In the genomic region with DNA sequence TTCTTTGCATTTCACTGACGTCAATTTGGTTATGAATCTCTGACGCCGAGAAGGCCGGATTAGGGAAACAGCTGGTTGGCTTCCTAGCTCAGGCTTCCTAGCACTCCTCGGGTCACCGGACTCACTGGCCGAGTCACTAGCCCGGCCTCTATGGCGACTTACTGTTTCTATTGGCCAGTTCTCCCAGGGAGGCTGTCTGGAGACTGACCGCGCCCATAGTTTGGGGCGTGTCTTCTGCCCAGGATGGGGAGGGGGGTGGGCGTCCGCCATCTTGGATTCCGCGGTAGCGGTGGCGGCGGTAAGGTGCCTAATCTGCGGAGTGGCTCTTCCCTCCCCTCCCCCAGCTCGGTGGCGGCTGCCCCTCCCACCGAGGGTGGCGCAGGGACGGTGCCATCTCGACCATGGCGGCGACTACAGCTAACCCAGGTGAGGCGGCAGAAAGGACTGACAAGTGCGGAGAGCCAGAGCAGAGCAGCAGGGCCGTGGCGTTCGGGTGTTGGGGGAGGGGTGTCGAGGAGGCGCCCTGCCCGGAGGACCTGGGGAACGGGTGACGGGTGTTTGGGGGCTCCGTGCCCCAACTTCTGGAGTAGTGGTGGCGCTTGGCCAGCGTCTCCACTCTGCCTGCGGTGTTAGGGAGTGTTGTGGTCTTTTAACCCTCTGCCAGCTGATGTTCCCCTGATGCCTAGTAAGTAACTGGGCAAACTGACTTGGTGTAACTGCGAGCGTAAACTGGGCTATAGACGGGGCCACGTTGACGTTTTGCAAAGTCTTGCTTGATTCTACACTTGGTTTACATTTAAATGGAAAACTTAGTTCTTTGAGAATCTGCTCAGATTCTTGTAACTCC, we compare ENCODE assay signal across 8 mouse cellular contexts. TPM values are rescaled to one million over a fixed set of nuclear protein-coding genes. Genes with fewer than 3 reads are reported as not detected.
DNase-seq lines count a peak whose midpoint lies in the region; ATAC-seq and TF ChIP-seq lines count a peak whose summit lies in the region.

A gene (plus strand): TSS at position 253 of the 847 bp plus-strand sequence.

- H3K9ac ChIP-seq in heart, embryonic 11.5 days (ENCODE audit: low read depth, low read length), result peak within 1 kb of the TSS; percentile 86
- peak within 1 kb of the TSS; percentile 89 for H3K9ac ChIP-seq in kidney, embryonic 16.5 days (replicated peaks; ENCODE audit: low read length)
- H3K9ac ChIP-seq in liver, adult 2 months (ENCODE audit: low read depth, low read length), result peak within 1 kb of the TSS; percentile 99

- H3K79me2 ChIP-seq in C2C12 (ENCODE audit: control insufficient read depth, insufficient read depth) (peaks cover 51% of the 10 kb centered on the region), myocyte (ENCODE audit: control insufficient read depth, insufficient read depth) (peaks cover 51% of the 10 kb centered on the region)
- H3K79me2 ChIP-seq in liver, adult 2 months (ENCODE audit: control insufficient read depth, insufficient read depth, low read length), result peaks cover 32% of the 10 kb centered on the region

- TF ChIP-seq CTCF in C2C12 (IDR thresholded peaks at IDR 0.05; ENCODE audit: control insufficient read depth, insufficient read depth, insufficient read length), result no peak
- no peak for TF ChIP-seq CTCF in brain, embryonic 14.5 days (IDR thresholded peaks at IDR 0.05; ENCODE audit: borderline replicate concordance, extremely low read depth, insufficient read depth, insufficient read length)
- 0 out of 2 replicates have a peak, but pooled peaks have one; percentile 3 for TF ChIP-seq CTCF in liver, adult 2 months (IDR thresholded peaks at IDR 0.05; ENCODE audit: low read depth, low read length)

- H3K79me3 ChIP-seq in C2C12 (ENCODE audit: low read depth), result peaks cover 37% of the 10 kb centered on the region

- peaks cover 18% of the 10 kb centered on the region for H3K36me3 ChIP-seq in C2C12 (ENCODE audit: control insufficient read depth, insufficient read depth)
- peaks cover 29% of the 10 kb centered on the region for H3K36me3 ChIP-seq in erythroblast, embryonic 14.5 days (ENCODE audit: control insufficient read depth)
- H3K36me3 ChIP-seq in heart, embryonic 11.5 days (ENCODE audit: control insufficient read depth, insufficient read depth, low read length), result peaks cover 5% of the 10 kb centered on the region; the same call in 1 of the 2 replicates
- peaks cover 11% of the 10 kb centered on the region; the same call in 1 of the 2 replicates for H3K36me3 ChIP-seq in kidney, embryonic 16.5 days (ENCODE audit: insufficient read depth, low read length)
- peaks cover 15% of the 10 kb centered on the region for H3K36me3 ChIP-seq in liver, adult 2 months (ENCODE audit: control insufficient read depth, insufficient read depth, low read length)
- peaks cover 13% of the 10 kb centered on the region for H3K36me3 ChIP-seq in myocyte (ENCODE audit: control insufficient read depth, insufficient read depth)
- H3K36me3 ChIP-seq in splenic B cell, adult 2 months (ENCODE audit: control insufficient read depth, insufficient read depth, low read length, poor library complexity, severe bottlenecking), result no peaks in the 10 kb centered on the region

- no peaks in the 10 kb centered on the region for H3K9me3 ChIP-seq in erythroblast, embryonic 14.5 days (ENCODE audit: control insufficient read depth, low read length)
- no peaks in the 10 kb centered on the region for H3K9me3 ChIP-seq in heart, embryonic 11.5 days (replicated peaks; ENCODE audit: control insufficient read depth, low read length)
- no peaks in the 10 kb centered on the region for H3K9me3 ChIP-seq in kidney, embryonic 16.5 days (ENCODE audit: low read length)

- H3K27me3 ChIP-seq in C2C12 (ENCODE audit: control insufficient read depth, insufficient read depth, insufficient read length) (no peaks in the 10 kb centered on the region), myocyte (ENCODE audit: control insufficient read depth, insufficient read depth, insufficient read length) (no peaks in the 10 kb centered on the region)
- H3K27me3 ChIP-seq in erythroblast, embryonic 14.5 days (ENCODE audit: control insufficient read depth), result peaks cover 10% of the 10 kb centered on the region
- no peaks in the 10 kb centered on the region for H3K27me3 ChIP-seq in heart, embryonic 11.5 days (ENCODE audit: control insufficient read depth, insufficient read depth, low read length)
- H3K27me3 ChIP-seq in kidney, embryonic 16.5 days (ENCODE audit: insufficient read depth, low read length), result no peaks in the 10 kb centered on the region
- H3K27me3 ChIP-seq in liver, adult 2 months (ENCODE audit: control insufficient read depth, insufficient read depth, low read length), result no peaks in the 10 kb centered on the region
- H3K27me3 ChIP-seq in splenic B cell, adult 2 months (ENCODE audit: control insufficient read depth, insufficient read depth, low read length, poor library complexity, severe bottlenecking), result no peaks in the 10 kb centered on the region

- peak within 1 kb of the TSS; percentile 83 for H3K27ac ChIP-seq in heart, embryonic 11.5 days (ENCODE audit: low read depth, low read length)
- peak within 1 kb of the TSS; percentile 84 for H3K27ac ChIP-seq in kidney, embryonic 16.5 days (ENCODE audit: low read length)
- H3K27ac ChIP-seq in liver, adult 2 months (replicated peaks; ENCODE audit: insufficient read depth, low read depth, low read length), result peak within 1 kb of the TSS; percentile 100

- H3ac ChIP-seq in C2C12 (ENCODE audit: control insufficient read depth, insufficient read length, low read depth), result peak within 1 kb of the TSS; percentile 75
- peak within 1 kb of the TSS; percentile 8 for H3ac ChIP-seq in myocyte (ENCODE audit: control insufficient read depth, insufficient read length)

- H3K4me2 ChIP-seq in heart, embryonic 11.5 days, result peak within 1 kb of the TSS; percentile 91
- H3K4me2 ChIP-seq in kidney, embryonic 16.5 days (replicated peaks; ENCODE audit: low read depth, low read length), result peak within 1 kb of the TSS; percentile 92
- H3K4me2 ChIP-seq in myocyte (ENCODE audit: low read depth), result peak within 1 kb of the TSS; percentile 87

- peaks cover 39% of the 10 kb centered on the region for H3K4me1 ChIP-seq in erythroblast, embryonic 14.5 days (ENCODE audit: control insufficient read depth)
- 0 out of 2 replicates have a peak, but pooled peaks cover 3% of the 10 kb centered on the region for H3K4me1 ChIP-seq in heart, embryonic 11.5 days (ENCODE audit: control insufficient read depth, insufficient read depth, low read length)
- H3K4me1 ChIP-seq in kidney, embryonic 16.5 days (ENCODE audit: insufficient read depth, low read length), result peaks cover 10% of the 10 kb centered on the region; the same call in 1 of the 2 replicates
- peaks cover 17% of the 10 kb centered on the region for H3K4me1 ChIP-seq in liver, adult 2 months (ENCODE audit: control insufficient read depth, insufficient read depth, low read length)

- H3K4me3 ChIP-seq in C2C12 (ENCODE audit: insufficient read depth, poor library complexity, severe bottlenecking), result peak within 1 kb of the TSS; percentile 87
- peak within 1 kb of the TSS; percentile 70 for H3K4me3 ChIP-seq in erythroblast, embryonic 14.5 days (replicated peaks)
- H3K4me3 ChIP-seq in heart, embryonic 11.5 days (ENCODE audit: low read depth, low read length), result peak within 1 kb of the TSS; percentile 94
- H3K4me3 ChIP-seq in kidney, embryonic 16.5 days (ENCODE audit: low read length), result peak within 1 kb of the TSS; percentile 93
- peak within 1 kb of the TSS; percentile 99 for H3K4me3 ChIP-seq in liver, adult 2 months (ENCODE audit: insufficient read depth, low read depth, low read length)
- H3K4me3 ChIP-seq in myocyte, result peak within 1 kb of the TSS; percentile 83

- under 1% methylated on average over 47 of the region's 47 CpGs for WGBS in heart, embryonic 11.5 days (ENCODE audit: insufficient replicate concordance)
- under 1% methylated on average over 46 of the region's 47 CpGs for WGBS in kidney, embryonic 16.5 days
- WGBS in liver, adult 2 months, result under 1% methylated on average over 47 of the region's 47 CpGs

- ATAC-seq in heart, embryonic 11.5 days (replicated peaks; ENCODE audit: insufficient number of reproducible peaks, low FRiP score, low TSS enrichment), result peak; percentile 98
- peak; percentile 100 for ATAC-seq in kidney, embryonic 16.5 days (ENCODE audit: low FRiP score, low TSS enrichment)

- DNase-seq in brain, embryonic 14.5 days (ENCODE audit: low read depth), result peak; percentile 98
- peak; percentile 98 for DNase-seq in liver, adult 2 months (ENCODE audit: extremely low read depth, low read depth, low spot score)
- peak; percentile 97 for DNase-seq in splenic B cell, adult 2 months (ENCODE audit: low read depth, low spot score)

- TF ChIP-seq POLR2A in brain, embryonic 14.5 days (IDR thresholded peaks at IDR 0.05; ENCODE audit: borderline replicate concordance, extremely low read depth, insufficient read depth, insufficient read length, poor library complexity, severe bottlenecking), result peak; percentile 80; the same call in 1 of the 2 replicates
- peak; percentile 88 for TF ChIP-seq POLR2A in liver, adult 2 months (IDR thresholded peaks at IDR 0.05; ENCODE audit: extremely low read depth, insufficient read depth, low read length)
- TF ChIP-seq POLR2A in myocyte (IDR thresholded peaks at IDR 0.05; ENCODE audit: insufficient read length, low read depth), result peak; percentile 88

TF ChIP-seq in C2C12, 6 proteins besides CTCF, POLR2A, EP300 and RAD21 (continues in another document):
- TF ChIP-seq MYOG (IDR thresholded peaks at IDR 0.05; ENCODE audit: control insufficient read depth, extremely low read depth, insufficient read length), result no peak
- TF ChIP-seq MYOD1 (IDR thresholded peaks at IDR 0.05; ENCODE audit: control insufficient read depth, insufficient read length, low read depth), result no peak
- peak; percentile 58 for TF ChIP-seq MAX (IDR thresholded peaks at IDR 0.05)
- no peak for TF ChIP-seq FOSL1 (IDR thresholded peaks at IDR 0.05; ENCODE audit: insufficient read depth, low read length, poor library complexity, severe bottlenecking)
- TF ChIP-seq CEBPB (IDR thresholded peaks at IDR 0.05; ENCODE audit: low read depth), result no peak

TF ChIP-seq in myocyte, 11 proteins besides CTCF, POLR2A, EP300 and RAD21 (continues in another document):
- no peak for TF ChIP-seq CEBPB (IDR thresholded peaks at IDR 0.05; ENCODE audit: insufficient read depth, poor library complexity, severe bottlenecking)
- no peak for TF ChIP-seq TCF3 (IDR thresholded peaks at IDR 0.05; ENCODE audit: insufficient read length, low read depth)
- TF ChIP-seq MYOG (IDR thresholded peaks at IDR 0.05; ENCODE audit: control insufficient read depth in 1 of 3, insufficient read depth in 1 of 3, insufficient read length in 2 of 3, low read depth in 2 of 3), result peak in 2 of 3 experiments; percentile 48 to 64

RNA-seq across cellular contexts. Expression of the gene that starts here (rescaled TPM):
- polyA plus RNA-seq in C2C12 (2012; fragmentation: generic; extraction: Trizol), result 13.6 TPM
- 31.6 and 36.6 TPM in 2 replicates for polyA plus RNA-seq in brain, embryonic 14.5 days (2012; rRNA removed)
- polyA plus RNA-seq in erythroblast, embryonic 14.5 days (2012), result 1.5 and 2.0 TPM in 2 replicates
- polyA plus RNA-seq in heart, embryonic 11.5 days (2014; fragmentation: Nextera tagmentation; extraction: Ambion mirVana), result 20.6 and 28.5 TPM in 2 replicates
- 46.0 and 47.7 TPM in 2 replicates for polyA plus RNA-seq in kidney, embryonic 16.5 days (2015; fragmentation: Nextera tagmentation; extraction: Ambion mirVana)
- 23.6 and 24.3 TPM in 2 replicates for total RNA-seq in liver, adult 2 months (2014; rRNA removed)
- polyA plus RNA-seq in liver, adult 2 months (2012; rRNA removed), result 14.2 and 20.8 TPM in 2 replicates
- 20.9 TPM for polyA plus RNA-seq in myocyte (2012; fragmentation: generic; extraction: Trizol)

Comparison
In these comparisons a context has a peak if more than half of its experiments do, and no peak if none do; other contexts are left out.
1. Peak in every context shown above with its lines: DNase-seq, ATAC-seq, H3K4me3 ChIP-seq and H3K27ac ChIP-seq.